Mouse (Mus musculus): ENCODE measurements around the gene Erc2.

DNA sequence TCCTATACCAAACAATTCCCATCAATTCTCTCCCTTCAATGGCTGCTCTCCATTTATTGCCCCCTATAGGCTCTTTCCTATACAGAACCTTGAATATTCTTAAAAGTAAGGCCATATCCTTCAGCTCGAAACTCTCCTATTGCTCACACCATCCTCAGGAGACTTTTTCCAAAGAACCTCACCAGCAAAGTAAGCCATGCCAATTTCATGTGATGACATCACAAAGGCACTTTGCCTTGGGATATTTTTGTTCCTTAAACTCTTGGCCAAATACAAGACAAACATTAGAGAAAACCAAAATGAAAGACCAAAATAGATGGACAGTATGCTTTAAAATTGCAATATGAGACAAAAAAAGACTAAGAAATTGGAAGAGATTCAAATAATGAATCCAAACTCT lies 204.6 kb downstream of the Erc2 start:
- TF ChIP-seq CTCF (IDR thresholded peaks at IDR 0.05; ENCODE audit: low read depth) (no peak), EP300 (IDR thresholded peaks at IDR 0.05; ENCODE audit: low read depth) (no peak)

All from liver, embryonic 14.5 days (tissue).